Mouse (Mus musculus) embryo, embryonic 11 days (tissue): ENCODE measurements at regions not wholly inside any gene's neighbourhood (a gene's known extent, or its start where the extent isn't known, plus 50 kb on each side); places are given as distances from the start of the nearest gene placed in this dataset.

Experiments used
- DNase-seq: peaks from one replicate; pipeline ENCODE4 v3.0.0-alpha.2; 2015

DNA sequence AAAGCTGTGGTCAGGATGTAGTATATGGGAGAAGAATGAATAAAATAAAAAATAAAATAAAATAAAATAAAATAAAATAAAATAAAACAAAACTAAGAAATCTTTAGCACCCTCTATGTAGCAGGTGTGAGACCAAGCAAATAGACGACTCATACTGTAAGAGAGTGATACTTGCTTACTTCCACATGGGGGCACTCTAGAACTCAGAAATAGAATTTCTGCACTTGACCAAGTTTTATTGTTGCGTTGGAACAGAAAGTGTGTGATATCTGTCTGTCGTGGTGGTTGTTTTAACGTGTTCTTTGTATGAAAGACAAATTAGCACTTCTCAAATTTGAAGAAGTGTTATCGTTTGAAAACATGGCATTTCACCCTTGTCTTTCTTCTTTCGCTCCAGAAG is 125.4 kb downstream of the Dthd1 start:
- DNase-seq = peak; percentile 73
